Mouse (Mus musculus): ENCODE results near the gene Arid1b. TPM values are rescaled to one million over a fixed set of nuclear protein-coding genes. Genes with fewer than 3 reads are reported as not detected.
A peak's percentile ranks its signal among the peaks of the same experiment; 100 is the strongest.

The Arid1b gene
- total RNA-seq, 2 experiments from 2014 or later = 33.6 to 36.6 TPM

DNA sequence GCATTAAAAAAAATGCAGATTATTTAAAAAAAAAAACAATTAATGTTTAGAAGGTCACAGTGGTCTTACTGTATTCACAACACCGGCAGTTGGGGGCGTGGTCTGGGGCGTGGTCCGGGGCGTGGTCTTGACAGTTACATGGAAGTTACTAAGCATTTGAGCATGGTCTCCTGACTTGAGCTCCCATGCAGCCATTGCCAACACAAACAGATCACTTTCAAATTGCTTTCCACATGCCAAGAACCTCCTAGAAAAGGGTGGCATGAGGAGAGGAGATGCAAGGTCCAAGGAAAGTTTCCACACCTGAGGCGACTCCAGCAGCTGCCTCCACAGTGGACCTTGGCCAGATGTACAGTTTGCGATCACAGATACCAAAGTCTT lies 383.8 kb downstream of the Arid1b start:
- peak in 1 of 2 experiments; percentile 18 for DNase-seq
- intact Hi-C loops (cut with DNase I) = no loop called here

DNA sequence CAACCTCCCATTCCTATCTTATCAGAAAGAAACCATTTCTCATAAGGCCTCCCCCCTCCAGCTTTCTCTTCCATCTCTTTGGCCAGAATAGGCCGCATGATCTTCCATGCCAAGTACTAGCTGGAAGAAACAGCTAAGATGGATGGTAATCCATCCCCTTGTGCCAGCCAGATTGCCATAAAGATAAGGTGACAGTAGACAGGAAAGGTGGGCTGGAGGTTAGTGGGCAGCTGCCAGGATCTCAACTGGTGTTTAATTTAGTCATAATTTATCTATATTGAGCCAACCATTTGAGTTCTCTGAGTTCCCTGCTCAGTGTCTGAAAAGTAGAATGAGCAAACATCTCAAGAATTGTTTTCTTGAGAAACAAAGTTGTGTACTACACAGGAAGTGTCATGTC lies 391.6 kb downstream of the Arid1b start:
- intact Hi-C loops (cut with DNase I) = no loop called here
- DNase-seq = no peak

DNA sequence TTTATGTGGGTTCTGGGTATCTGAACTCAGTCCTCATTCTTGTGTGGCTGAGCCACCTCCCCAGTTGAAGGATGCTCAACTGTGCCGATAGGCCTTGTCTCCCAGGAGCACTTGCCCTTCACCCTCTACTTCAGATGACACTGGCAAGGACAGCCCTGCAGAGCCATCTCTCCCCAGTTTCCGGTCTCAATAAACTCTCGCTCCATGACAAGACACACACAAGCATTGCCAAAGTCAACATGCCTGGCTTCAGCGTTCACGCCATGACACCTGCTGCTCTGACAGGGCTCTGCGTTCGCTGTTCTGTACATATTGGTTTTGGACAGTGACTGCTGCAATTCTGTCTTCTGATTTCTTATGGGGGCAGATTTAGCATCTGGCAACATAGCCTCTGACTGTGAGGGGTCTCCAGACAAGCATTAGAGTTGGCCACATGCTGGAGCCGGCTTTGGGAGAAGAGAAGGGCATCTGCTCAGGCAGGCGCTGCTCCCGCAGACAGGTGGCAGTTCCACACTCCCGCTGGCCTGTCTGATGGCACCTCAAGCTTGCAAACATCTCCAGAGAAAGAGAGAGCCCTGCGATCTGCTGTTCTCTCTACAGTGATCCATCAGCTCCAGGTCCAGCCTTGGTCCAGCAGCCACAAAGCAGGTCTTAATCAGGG lies 392.9 kb downstream of the Arid1b start:
- intact Hi-C loops (cut with DNase I) = no loop called here
- DNase-seq = no peak

DNA sequence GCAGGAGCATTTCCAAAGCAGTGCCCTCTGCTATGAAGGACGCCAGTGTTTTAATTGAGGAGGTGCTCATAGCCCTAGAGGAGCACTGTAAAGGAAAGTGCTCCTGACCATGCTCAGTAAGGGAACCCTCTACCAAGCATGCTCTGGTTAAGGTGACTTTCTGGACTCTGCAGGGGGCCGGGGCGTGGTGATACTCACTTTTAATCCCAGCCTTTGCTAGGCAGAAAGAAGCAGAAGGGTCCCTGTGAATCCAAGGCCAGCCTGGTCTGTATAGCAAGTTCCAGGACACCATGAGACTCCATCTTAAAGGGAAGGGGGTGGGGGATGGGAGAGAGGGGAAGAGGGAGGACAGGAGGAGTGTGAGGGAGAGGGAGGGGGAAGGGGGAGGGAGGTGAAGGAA lies 394.2 kb downstream of the Arid1b start:
- intact Hi-C loops (cut with DNase I) = no loop called here
- DNase-seq = no peak

DNA sequence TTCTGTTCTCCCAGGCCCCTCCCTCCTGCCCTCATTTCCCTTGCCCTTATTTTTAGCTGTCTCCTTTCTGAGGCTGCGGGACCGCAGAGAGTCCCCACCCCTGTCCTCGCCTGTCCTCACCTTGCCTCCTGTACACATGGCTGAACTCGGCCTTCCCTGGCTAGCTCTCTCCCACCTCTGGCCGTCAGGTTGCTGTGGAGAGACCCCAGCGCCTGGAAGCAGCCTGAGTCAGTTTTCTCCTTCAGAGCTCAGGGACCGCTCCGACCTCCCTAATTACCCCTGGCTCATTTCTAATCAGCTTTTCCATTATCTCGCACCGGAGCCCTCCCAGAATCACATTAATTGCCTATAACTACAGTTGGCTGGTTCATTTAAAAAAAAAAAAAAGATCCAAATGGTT lies 396.6 kb downstream of the Arid1b start:
- intact Hi-C loops (cut with DNase I) = no loop called here
- DNase-seq = no peak

DNA sequence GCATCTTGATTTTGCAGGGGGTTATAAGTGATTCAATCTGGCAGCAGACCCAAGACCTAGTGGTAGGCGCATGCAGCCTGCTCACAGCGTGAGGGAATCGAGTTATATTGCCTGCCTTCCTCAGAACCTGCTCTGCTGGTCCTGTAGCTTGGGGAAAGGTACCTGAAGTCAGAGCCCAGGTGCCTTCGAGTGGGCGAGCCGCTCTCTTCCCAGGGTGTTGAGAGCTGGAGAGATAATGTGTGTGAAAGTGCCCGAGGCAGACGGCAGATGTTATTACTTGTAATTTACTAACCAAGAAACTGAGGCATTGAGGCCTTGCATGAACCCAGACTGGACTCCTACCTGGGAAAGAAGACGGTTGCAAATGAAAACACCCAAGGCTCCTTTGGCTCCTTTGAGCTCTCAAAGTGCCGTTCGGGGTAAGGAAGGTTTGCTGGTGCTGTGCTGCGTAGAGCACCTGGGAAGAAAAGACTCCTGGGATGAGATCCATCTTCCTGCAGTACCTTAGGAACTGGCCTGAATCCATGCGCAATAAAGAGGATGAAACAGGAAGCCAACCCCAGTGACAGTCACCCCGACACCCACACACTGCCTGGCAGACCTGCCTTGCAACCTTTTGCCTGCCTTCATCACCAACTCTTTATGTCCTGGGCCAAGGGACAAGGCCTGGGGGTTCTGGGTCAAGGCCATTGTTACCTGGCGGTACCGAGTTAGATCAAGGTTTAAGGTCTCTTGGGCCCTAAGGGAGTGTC lies 401.5 kb downstream of the Arid1b start:
- intact Hi-C loops (cut with DNase I) = loop anchor here (2.0 to 5.0 kb wide), 4 partner anchors 63 to 618 kb away; no protein-coding TSS in a partner anchor
- DNase-seq = no peak

DNA sequence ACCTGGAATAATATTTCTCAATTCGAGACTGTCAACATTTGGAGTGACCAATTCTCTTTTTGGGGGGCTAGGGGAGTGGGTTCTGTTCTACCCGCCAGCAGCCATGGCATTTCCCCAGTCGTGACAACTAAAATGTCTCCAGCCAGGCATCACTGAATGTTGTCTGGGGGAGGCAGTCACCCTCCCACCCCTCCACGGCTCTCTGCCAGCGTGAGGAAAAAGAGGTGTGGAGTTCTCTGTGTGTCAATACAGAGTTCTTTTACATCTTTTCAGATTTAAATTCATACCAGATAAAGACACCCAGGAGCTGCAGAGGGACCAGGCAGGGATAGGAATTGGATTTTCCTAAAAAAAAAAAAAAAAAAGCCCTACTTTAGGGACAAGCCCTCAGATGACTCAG lies 402.1 kb downstream of the Arid1b start:
- DNase-seq = no peak
- intact Hi-C loops (cut with DNase I) = loop anchor here (2.0 to 5.0 kb wide), 4 partner anchors 64 to 619 kb away; no protein-coding TSS in a partner anchor

All from heart, postnatal 14 days (tissue).